Mouse (Mus musculus): ENCODE results near the gene Mlph.

Mlph gene

DNA sequence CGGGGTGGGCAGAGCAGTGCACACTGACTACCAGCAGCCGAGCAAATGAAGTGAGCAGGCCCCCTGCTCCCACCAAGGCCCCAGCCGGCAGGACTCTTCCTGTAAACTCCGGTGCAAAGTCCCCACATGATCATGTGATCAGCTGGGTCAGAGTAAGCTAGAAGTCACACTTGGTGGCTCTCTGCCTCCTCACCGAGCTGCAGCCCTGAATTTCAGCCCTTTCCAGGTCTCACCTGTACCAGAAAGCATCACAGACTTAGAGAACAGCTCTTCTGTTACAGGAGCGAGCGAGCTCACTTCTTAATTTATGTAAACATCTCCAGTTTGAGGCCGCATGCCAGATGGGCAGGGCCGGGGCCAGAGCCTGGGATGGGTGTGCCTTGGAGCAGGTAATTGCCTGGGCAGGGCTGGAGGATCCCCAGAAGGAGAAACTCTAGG is 54.5 kb downstream of the Mlph start, which contains the start of gene Rab17:
Gene Rab17, minus strand, starts transcription at position 315 of the 438 bp plus-strand sequence.
- DNase-seq (ENCODE audit: low spot score in 2 of 2): no peak

DNA sequence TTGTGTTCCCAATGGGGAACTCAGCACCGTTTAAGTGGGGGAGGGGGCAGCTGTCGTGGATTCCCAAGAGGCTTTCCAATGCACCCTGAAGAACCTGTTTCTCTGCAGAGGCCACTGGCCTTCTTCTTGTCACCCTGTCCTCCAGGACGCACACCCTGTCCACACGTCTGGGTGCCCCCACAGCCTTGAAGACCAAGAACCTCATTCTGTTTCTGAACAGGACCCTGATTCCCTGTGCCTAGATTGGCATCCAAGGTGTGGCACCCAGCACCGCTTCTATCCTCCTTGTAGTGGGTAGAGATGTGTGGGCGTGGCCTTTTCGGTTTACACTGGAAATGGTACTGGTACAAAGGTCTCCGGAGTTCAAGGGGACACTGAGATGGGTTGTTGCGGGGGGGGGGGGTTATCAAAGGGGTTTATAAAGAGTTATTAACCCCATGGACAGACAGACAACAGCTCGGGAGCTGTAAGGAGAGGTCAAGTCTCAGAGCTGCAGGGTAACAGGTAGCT is 55.1 kb downstream of the Mlph start:
- DNase-seq (ENCODE audit: low spot score in 2 of 2): no peak

DNA sequence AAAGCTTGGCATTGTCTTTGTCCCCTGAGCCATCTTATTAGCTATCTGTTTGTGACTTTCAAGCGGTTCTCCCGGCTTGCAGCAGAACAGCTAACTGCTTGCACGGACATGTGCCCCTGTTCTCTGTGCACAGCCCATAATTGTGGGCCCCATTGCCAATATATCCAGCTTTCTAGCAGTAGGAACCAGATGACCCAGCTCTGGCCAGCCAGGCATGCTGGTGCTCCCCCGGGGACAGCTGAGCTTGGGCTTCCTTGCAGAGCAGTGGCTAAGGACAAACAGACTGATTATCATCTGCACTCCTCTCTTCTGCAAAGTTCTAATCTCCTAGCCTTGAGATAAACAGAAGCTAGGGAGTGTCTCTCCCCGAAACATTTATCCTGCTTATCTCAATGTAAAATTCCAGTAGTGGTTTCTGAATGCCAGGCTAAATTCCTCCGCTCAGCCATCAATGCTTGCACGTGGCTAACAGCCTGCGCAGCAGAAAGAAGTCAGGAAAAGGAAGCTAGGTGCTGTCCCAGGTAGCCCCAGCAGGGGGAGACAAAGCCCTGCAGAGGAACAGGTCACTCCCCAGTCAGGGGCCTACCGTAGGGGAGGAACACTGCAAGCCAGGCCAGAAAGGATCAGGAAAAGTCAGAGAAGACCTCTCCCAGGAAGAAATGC is 58.2 kb downstream of the Mlph start:
- peak; percentile 80 to 97 for DNase-seq (ENCODE audit: low spot score in 2 of 2)

DNA sequence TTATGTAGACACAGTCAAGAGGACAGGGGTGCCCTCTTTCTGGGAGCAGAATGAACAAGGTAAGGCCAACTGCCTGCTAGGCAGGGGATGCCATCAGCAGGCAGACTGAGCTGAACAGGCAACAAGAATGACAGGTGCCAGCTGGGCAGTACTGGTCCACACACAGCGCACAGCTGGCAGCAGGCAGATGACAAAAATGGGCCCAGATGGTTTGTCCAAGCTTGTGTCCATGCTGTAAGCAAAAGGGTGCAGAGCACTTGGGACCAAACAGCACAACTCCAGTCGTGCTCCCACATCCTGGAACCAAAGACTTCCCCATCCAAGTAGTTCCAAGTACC is 58.7 kb downstream of the Mlph start:
- no peak for DNase-seq (ENCODE audit: low spot score in 2 of 2)

DNA sequence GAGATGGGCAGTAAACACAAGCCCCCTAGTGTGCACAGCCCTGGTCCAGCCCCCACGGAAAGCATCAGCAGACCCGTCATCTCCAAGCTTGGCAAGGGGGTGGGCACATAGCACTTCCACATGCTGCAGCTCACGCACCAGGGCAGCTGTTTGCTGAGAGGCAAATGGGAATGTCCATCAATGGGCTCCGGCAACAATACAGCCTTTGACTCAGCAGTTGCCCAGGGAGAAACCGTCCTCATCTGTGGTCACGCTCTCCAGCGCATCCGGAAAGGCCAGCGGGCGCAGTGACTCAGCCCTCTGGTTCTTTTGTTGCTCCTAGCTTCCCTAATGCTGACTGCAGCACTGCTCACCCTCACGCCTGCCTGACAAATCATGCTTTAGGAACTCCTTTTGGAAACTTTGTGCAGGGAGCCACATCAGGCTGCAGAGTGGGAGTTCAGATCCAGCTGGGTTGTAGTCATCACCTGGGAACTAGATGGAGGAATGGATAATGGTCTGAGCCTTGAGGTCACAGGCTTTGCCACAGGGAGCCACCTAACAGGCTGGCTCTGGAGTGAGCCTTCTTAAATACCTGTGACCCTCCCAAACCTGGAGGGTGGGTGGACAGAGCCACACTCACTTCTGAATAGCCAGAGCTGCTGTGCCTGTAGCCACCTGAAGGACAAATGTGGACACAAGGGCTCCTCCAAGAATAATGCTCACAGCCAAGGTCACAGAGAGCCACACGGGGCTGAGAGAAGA is 60.2 kb downstream of the Mlph start:
- peak; percentile 56 to 64 for DNase-seq (ENCODE audit: low spot score in 2 of 2)

DNA sequence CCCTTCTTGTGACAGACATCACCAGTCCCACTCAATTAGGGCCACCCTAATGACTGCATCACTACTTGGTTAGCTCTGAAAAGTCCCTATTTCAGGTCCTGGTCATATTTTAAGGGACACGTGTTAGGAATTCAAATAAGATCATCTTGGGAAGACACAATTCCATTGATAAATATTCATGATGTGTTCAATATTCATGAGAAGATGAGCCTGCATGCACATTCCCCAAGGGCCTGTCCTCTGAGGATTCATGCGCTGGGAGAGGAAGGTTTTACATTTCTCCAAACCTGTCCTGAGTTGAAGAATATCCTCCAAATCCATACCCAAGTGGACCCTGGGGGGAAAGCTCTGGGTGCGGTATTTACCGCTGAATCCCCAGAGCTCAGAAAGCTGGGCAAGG is 61.1 kb downstream of the Mlph start:
- DNase-seq (ENCODE audit: low spot score in 2 of 2): no peak

DNA sequence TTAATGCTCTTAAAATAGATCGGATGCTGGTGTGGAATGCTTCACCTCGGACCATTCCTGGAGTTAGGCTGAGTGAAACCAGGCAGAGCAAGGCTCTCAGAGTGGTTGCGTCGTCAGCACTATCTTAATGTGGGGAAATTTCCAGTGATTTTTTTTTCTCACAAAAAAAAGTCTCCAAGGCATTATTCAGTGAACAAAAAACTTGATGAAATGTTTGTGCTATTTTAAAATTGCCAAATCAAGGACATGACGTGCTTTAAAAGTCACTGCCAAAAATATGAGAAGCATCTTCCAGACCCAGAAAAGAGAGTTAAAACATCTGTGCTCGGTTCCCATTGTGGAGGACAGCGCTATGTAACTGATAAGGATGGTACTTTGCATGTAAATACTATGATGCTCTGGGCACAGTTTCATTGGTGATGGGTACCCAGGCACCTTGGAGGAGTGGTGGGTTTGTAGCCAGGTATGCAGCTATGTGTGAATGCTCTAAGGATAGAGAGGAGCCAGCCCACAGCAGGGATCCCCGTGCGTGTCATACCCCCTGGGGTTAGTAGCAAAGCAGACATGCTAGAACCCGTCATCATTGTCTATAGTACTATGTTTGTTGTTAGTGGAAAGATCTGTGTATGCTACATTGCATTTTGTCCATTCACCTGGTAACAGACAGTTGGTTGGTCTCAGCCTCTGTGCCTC is 65.9 kb downstream of the Mlph start:
- no peak for DNase-seq (ENCODE audit: low spot score in 2 of 2)

DNA sequence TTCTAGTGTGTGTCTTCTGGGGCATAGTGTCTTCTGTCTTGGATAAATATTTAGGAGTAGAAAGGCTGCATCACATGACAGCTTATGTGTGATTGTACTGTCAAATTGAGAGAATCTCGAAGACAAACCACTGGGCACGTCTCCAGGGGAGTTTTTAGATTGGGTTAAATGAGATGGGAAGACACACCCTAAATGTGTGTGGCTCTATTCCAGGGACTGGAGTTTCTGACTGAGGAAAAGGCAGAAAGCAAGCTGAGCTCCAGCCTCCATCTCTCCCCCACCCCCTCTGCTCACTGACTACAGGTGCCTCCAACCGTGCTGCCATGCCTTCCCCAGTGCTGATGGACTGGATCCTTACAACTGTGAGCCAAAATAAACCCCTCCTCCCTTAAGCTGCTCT is 66.5 kb downstream of the Mlph start:
- no peak for DNase-seq (ENCODE audit: low spot score in 2 of 2)

DNA sequence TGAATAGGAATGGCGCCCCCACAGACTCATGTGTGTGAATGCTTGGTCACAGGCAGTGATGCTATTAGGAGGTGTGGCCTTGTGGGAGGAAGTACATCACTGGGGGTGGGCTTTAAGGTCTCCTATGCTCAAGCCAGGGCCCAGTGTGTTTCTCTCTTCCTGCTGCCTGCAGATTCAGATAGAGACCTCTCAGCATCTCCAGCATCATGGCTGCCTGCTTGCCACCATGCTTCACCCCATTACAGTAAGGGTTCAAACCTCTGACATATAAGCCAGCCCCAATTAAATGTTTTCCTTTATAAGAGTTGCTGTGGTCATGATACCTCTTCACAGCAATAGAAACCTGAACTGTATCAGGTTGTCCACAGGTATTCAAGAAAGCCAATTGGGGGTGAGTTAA is 81.0 kb downstream of the Mlph start:
- DNase-seq (ENCODE audit: low spot score in 2 of 2): peak in 1 of 2 experiments; percentile 1

DNA sequence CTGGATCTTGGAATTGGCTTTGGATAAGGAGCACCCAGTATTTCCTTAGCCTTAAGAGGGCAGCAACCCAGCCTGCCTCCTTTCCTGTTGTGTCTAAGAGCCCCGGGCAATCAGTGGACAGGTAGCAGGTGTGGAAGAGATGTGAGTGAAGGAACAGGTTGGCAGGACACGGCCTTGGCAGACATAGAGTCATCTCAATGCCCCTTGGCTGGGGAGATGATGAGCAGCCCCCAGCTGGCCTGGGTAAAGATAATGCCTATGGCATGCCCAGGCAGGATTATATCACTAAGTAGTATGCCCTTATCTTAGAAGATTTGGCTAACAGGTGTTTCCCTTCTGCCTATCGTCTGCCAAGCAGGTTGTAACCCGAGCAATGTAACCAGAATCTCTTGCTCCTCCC is 82.3 kb downstream of the Mlph start:
- DNase-seq (ENCODE audit: low spot score in 2 of 2): peak in 1 of 2 experiments; percentile 2

DNA sequence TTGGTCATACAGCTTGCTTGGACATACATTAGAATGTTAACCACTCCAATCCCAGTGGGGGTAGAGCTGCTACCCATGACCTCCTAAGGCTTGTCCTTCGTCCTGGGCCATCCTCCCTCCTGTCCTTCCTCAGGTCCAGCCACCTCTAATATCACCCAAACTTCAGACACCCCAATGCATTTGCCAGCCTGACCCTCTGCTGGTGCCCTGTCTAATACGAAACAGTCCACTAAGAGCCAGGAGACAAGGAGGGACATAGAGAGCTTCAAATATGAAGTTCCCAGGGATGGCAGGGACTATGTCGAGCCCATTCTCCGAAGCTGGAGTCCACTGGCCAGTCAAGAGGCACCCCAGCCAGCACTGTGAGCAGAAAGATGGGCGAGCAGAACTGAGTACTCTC is 82.8 kb downstream of the Mlph start:
- no peak for DNase-seq (ENCODE audit: low spot score in 2 of 2)

DNA sequence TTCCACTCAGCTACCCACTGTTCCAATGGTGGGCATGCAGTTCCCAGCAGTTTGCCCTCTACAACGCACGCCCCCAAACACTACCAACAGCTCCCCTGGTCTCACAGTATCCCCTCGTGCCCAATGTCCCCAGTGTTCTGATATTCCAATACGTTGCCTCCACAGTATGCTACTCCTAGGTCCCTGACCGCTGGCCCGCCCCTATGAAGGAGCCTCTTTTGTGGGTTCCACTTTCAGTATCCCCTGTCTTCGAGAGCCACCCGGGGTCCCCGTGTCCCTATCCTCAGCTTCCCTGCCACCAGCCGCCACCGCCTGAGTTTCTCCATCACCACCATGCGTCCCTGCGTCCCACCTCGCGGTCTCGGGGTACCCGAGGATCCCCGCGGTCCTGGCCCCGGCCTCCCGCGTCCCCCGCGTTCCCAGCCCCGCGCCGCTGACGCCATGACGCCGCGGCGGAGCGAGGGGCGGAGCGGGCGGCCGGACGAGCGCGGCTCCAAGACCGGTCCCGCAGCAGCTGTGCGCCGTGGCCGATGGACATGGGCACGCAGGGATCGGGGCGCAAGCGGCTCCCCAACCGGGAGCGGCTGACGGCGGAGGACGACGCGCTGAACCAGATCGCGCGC is 83.5 kb downstream of the Mlph start, which contains the start of gene Lrrfip1:
Gene Lrrfip1, plus strand, starts transcription at position 470 of the 623 bp plus-strand sequence.
- DNase-seq (ENCODE audit: low spot score in 2 of 2): peak; percentile 40 to 52

DNA sequence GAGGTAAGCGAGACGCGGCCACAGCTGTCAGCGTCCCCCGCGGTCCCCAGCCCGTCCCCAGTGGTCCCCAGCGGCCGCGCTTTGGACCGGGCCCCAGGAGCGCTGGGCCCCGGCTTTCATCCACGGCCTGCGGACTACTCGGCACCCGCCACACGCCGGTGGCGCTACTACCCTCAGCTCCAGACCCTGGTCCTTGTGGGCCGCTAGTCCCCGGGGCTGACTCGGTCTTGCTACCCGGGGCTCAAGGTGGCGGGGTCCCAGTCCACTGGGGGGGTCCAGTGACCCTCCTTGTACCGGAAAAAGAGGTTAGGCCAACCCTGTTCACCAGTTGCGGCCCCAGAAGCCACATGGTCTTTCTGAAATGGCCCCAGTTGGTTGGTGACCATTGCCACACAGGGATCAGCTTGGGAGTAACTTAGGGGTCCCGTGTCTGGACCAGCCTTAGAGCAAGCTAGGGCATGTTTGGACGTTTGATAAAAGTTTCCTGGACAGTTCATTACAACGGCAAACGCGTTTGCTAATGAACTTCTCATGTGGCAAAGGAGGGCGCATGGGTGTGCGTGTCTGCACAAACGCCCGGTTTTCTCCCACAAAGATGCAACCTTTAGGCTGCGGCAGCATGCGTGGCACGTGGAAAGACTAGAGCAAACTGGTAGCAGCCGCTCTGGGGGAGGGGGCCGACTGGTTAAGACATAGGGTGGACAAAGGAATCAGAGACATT is 84.2 kb downstream of the Mlph start:
- peak in 1 of 2 experiments; percentile 17 for DNase-seq (ENCODE audit: low spot score in 2 of 2)

DNA sequence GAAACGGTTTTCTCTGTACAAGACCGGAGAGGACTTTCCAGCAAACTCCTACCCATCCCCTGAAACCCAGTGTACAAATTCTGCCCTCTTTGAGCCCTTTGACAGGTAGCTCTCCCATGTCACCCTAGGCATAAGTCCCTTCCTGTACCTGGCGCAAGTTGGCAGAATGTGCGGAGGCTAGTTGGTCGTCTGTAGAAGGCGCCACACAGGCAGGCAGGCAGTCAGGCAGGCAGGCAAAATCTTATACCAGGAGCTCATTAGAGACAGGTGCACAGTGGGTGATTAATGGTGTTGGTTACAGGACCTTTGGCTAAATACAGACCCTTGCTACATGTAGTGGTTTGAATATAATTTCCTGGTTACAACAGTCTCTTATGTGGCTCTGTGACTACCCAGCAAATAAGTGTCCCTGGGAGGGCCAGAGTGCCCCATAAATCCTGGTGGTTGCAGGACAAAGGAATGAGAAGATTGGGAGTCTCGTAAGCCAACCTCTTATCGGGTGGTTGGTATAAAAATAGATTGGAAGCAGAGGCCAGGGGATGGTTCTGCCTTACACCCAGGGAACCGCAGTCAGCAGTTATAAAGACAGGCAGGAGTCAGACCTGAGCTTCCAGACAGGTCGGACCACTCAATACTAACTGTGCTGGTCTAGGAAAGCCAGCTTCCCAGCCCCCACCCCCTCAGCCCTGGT is 85.2 kb downstream of the Mlph start:
- peak in 1 of 2 experiments; percentile 2 for DNase-seq (ENCODE audit: low spot score in 2 of 2)
